Mouse (Mus musculus) kidney, adult 2 months (tissue): ENCODE results near the gene Cdk5r1.

Experiments
- CTCF ChIP-seq: fragments of 200-500 bp; conservative IDR thresholded peaks from 2 replicates; pipeline ENCODE4 v1.5.1; 2011; ENCODE audit warnings: low read depth, mild to moderate bottlenecking, control low read depth, low read length, moderate library complexity, mixed read lengths; ENCODE audit not compliant: insufficient read depth, insufficient read length
- POLR2A ChIP-seq: fragments of 200-500 bp; IDR thresholded peaks from one replicate; pipeline ENCODE4 v1.6.1; 2011; ENCODE audit warnings: low read depth, low read length, control low read depth

- no peak for TF ChIP-seq POLR2A
- TF ChIP-seq CTCF: no peak
Observed at GRCm38 (mm10) chr11:80429009-80429475, 47.8 kb upstream of the Cdk5r1 start.
